Mouse (Mus musculus) liver, embryonic 15.5 days (tissue): ENCODE measurements around the gene Sec14l4. TPM values are rescaled to one million over a fixed set of nuclear protein-coding genes. Genes with fewer than 3 reads are reported as not detected.

ENCODE experiments used
- ATAC-seq: fragments of 200-750 bp; cut with Nextera tagmentation; 2 replicates; pipeline ENCODE4 v1.8.0; 2017; ENCODE audit warnings: moderate number of reproducible peaks, mild to moderate bottlenecking, moderate library complexity; ENCODE audit not compliant: insufficient read depth
- H3K27ac ChIP-seq: fragments of 300-500 bp; sonication (generic); replicated peaks from 2 replicates; pipeline ENCODE4 v1.5.1; 2015; ENCODE audit warnings: mild to moderate bottlenecking, inconsistent platforms
- H3K27me3 ChIP-seq: fragments of 300-500 bp; sonication (generic); 2 replicates; pipeline ENCODE4 v1.6.1; 2015; ENCODE audit warnings: mild to moderate bottlenecking, inconsistent platforms
- H3K36me3 ChIP-seq: fragments of 300-500 bp; sonication (generic); replicated peaks from 2 replicates; pipeline ENCODE4 v1.6.1; 2015; ENCODE audit warnings: moderate library complexity, mild to moderate bottlenecking, inconsistent platforms
- H3K4me1 ChIP-seq: fragments of 300-500 bp; sonication (generic); replicated peaks from 2 replicates; pipeline ENCODE4 v1.6.1; 2015; ENCODE audit warnings: inconsistent platforms
- H3K4me2 ChIP-seq: fragments of 300-500 bp; sonication (generic); 2 replicates; pipeline ENCODE4 v1.6.1; 2015; ENCODE audit warnings: moderate library complexity, mild to moderate bottlenecking, inconsistent platforms
- H3K4me3 ChIP-seq: fragments of 300-500 bp; sonication (generic); replicated peaks from 2 replicates; pipeline ENCODE4 v1.5.1; 2015; ENCODE audit warnings: mild to moderate bottlenecking, inconsistent platforms
- H3K9ac ChIP-seq: fragments of 300-500 bp; sonication (generic); 2 replicates; pipeline ENCODE4 v1.6.1; 2015; ENCODE audit warnings: moderate library complexity, mild to moderate bottlenecking, inconsistent platforms
- H3K9me3 ChIP-seq: fragments of 300-500 bp; sonication (generic); replicated peaks from 2 replicates; pipeline ENCODE4 v1.6.1; 2016; ENCODE audit warnings: inconsistent platforms
- WGBS: fragments of 180-500 bp; shearing (Covaris S2); methylation state at CpG from one replicate; pipeline ENCODE4 v1.1.7; 2015; ENCODE audit warnings: mixed read lengths; ENCODE audit not compliant: insufficient replicate concordance; 5-methylcytosine and 5-hydroxymethylcytosine counted together
- polyA plus RNA-seq: library from polyadenylated mRNA; unstranded; fragments of >200 nt; fragmentation: Nextera tagmentation; extraction: Ambion mirVana; gene quantifications from 2 replicates; pipeline ENCODE4 v1.2.1, GENCODE M21; 2015

The Sec14l4 gene
- polyA plus RNA-seq, 1 experiment from 2014 or later = 3.6 TPM

GRCm38 (mm10) chr11:4047766-4048165 is 16.5 kb downstream of the Sec14l4 start:
- no peak overlapping the region for H3K27ac ChIP-seq
- no peaks in the 10 kb centered on the region for H3K36me3 ChIP-seq
- no peak for ATAC-seq
- H3K4me1 ChIP-seq = no peaks in the 10 kb centered on the region
- no peak overlapping the region for H3K9ac ChIP-seq
- H3K9me3 ChIP-seq = no peaks in the 10 kb centered on the region
- 70% methylated on average over 2 of the region's 2 CpGs for WGBS
- H3K4me2 ChIP-seq = no peak overlapping the region
- H3K27me3 ChIP-seq = no peaks in the 10 kb centered on the region
- no peak overlapping the region for H3K4me3 ChIP-seq

DNA sequence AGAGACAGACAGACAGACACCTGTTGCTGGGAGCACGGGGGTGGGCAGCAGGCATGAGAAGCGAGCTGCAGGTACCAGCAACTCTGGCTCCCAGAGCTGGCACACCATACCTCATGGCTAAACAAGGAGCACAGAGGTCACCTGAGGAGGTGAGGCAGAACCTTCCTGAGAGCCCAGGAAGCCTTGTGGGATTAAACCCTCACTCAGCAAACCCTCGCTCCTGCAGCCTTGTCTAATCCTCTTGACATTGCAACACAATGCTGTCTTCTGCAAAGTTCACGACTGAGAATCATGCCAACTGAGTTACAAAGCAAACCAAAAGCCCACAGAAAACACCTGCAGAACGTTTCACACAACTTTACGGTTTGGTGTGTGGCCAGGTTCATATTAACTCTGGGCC is 17.2 kb downstream of the Sec14l4 start:
- no peak overlapping the region for H3K9ac ChIP-seq
- no peak overlapping the region for H3K27ac ChIP-seq
- no peaks in the 10 kb centered on the region for H3K27me3 ChIP-seq
- no peak for ATAC-seq
- no peak overlapping the region for H3K4me3 ChIP-seq
- no peaks in the 10 kb centered on the region for H3K36me3 ChIP-seq
- H3K9me3 ChIP-seq = no peaks in the 10 kb centered on the region
- WGBS = 61% methylated on average over 6 of the region's 6 CpGs
- H3K4me1 ChIP-seq = no peaks in the 10 kb centered on the region
- no peak overlapping the region for H3K4me2 ChIP-seq

GRCm38 (mm10) chr11:4053586-4053985 is 22.3 kb downstream of the Sec14l4 start:
- 21% methylated on average over 5 of the region's 5 CpGs for WGBS
- Histone ChIP-seq H3K4me2 (no peak overlapping the region), H3K27me3 (no peaks in the 10 kb centered on the region), H3K9me3 (no peaks in the 10 kb centered on the region), H3K4me1 (no peaks in the 10 kb centered on the region), H3K4me3 (no peak overlapping the region), H3K36me3 (no peaks in the 10 kb centered on the region), H3K27ac (no peak overlapping the region), H3K9ac (no peak overlapping the region)
- no peak for ATAC-seq

GRCm38 (mm10) chr11:4060866-4061575 is 29.8 kb downstream of the Sec14l4 start:
- Histone ChIP-seq H3K9me3 (no peaks in the 10 kb centered on the region), H3K27ac (no peak overlapping the region), H3K27me3 (no peaks in the 10 kb centered on the region), H3K4me2 (no peak overlapping the region), H3K9ac (no peak overlapping the region), H3K36me3 (no peaks in the 10 kb centered on the region), H3K4me3 (no peak overlapping the region), H3K4me1 (no peaks in the 10 kb centered on the region)
- WGBS = 55% methylated on average over 5 of the region's 5 CpGs
- ATAC-seq = no peak

- no peak for ATAC-seq
- Histone ChIP-seq H3K9ac (no peak overlapping the region), H3K27ac (no peak overlapping the region), H3K4me2 (no peak overlapping the region), H3K9me3 (no peaks in the 10 kb centered on the region), H3K36me3 (no peaks in the 10 kb centered on the region), H3K4me3 (no peak overlapping the region), H3K4me1 (no peaks in the 10 kb centered on the region), H3K27me3 (no peaks in the 10 kb centered on the region)
- 71% methylated on average over 4 of the region's 4 CpGs for WGBS
Measured at GRCm38 (mm10) chr11:4062523-4062922, 31.3 kb downstream of the Sec14l4 start.

DNA sequence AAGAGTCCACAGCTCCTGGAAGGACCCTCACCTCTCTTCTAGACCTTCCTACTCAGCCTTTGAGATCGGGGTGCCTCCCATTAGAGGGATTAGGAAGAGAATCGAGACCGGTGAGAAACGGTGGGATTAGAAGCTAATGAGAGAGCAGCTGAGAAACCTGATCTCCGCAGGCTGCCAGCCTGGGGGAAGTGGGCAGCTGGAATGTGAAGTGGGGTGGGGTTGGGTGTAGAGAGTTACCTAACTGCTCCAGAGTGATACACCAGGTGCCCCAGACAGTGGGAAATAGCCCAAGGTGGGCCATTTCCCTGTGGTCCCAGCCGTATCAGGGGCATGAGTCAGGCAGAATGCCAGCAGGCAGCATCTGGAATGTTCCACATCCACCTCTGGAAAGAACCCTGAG is 31.7 kb downstream of the Sec14l4 start:
- Histone ChIP-seq H3K27ac (no peak overlapping the region), H3K9me3 (no peaks in the 10 kb centered on the region), H3K4me2 (no peak overlapping the region), H3K4me1 (no peaks in the 10 kb centered on the region), H3K4me3 (no peak overlapping the region), H3K36me3 (no peaks in the 10 kb centered on the region), H3K9ac (no peak overlapping the region), H3K27me3 (no peaks in the 10 kb centered on the region)
- no peak for ATAC-seq
- WGBS = 36% methylated on average over 6 of the region's 6 CpGs

DNA sequence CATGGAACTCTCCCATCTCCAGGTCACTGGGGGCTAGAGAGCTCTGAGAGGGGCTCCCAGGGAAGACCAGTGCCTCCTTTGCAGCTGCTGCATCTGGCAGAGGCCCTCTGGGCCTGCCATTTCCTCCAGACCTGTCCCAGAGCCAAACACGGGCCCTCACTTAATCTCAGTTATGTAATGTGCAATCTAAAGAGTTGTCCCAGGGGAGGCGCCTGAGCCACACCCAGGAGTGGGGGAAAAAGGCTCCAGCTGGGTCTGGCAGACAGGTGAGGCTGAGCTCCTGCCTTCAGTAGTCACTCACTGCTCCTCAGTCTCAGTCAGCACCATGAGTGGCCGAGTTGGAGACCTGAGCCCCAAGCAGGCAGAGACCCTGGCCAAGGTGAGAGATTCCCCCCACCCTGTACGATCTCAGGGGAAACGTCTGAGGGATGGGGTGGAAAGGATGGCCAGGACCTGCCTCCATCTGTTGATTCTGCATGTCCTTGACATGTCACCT is 33.4 kb downstream of the Sec14l4 start, which contains the start of gene Sec14l3:
TSS of gene Sec14l3 (plus strand) at position 215 of the 496 bp plus-strand sequence.
- 38% methylated on average over 5 of the region's 5 CpGs for WGBS
- H3K4me3 ChIP-seq = no peak within 1 kb of the TSS
- ATAC-seq = no peak
- H3K9ac ChIP-seq = no peak within 1 kb of the TSS
- no peaks in the 10 kb centered on the region for H3K9me3 ChIP-seq
- H3K27ac ChIP-seq = no peak within 1 kb of the TSS
- no peak within 1 kb of the TSS for H3K4me2 ChIP-seq
- no peaks in the 10 kb centered on the region for H3K4me1 ChIP-seq
- H3K27me3 ChIP-seq = no peaks in the 10 kb centered on the region
- H3K36me3 ChIP-seq = no peaks in the 10 kb centered on the region

DNA sequence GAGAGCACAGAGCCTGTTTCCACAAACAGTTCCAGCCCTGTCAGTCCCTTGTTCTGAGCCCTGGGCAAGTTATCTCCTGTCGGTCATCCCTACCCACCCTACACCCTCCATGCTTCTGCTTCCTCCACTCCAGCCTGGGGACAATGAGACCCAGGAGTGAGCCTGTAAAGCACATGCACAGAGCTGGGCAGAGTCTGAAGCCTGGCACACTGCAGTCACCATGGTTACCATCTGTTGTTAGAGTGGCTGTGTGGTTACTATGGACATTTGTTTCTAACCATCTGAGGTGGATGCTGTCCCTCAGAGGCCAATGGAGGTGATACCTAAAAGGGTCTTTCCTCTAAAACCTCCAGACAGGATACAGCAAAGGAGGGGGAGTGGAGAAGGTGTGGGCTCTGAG is 38.4 kb downstream of the Sec14l4 start:
- H3K4me1 ChIP-seq = no peaks in the 10 kb centered on the region
- H3K9ac ChIP-seq = no peak overlapping the region
- no peaks in the 10 kb centered on the region for H3K9me3 ChIP-seq
- H3K27ac ChIP-seq = no peak overlapping the region
- ATAC-seq = no peak
- 46% methylated on average over 1 of the region's 1 CpGs for WGBS
- H3K27me3 ChIP-seq = no peaks in the 10 kb centered on the region
- no peak overlapping the region for H3K4me3 ChIP-seq
- no peaks in the 10 kb centered on the region for H3K36me3 ChIP-seq
- H3K4me2 ChIP-seq = no peak overlapping the region

GRCm38 (mm10) chr11:4076633-4077032 is 45.4 kb downstream of the Sec14l4 start:
- H3K4me2 ChIP-seq = no peak overlapping the region
- H3K4me3 ChIP-seq = no peak overlapping the region
- no peak overlapping the region for H3K9ac ChIP-seq
- H3K27me3 ChIP-seq = no peaks in the 10 kb centered on the region
- WGBS = 11% methylated on average over 8 of the region's 8 CpGs
- H3K36me3 ChIP-seq = no peaks in the 10 kb centered on the region
- H3K4me1 ChIP-seq = no peaks in the 10 kb centered on the region
- no peak for ATAC-seq
- H3K27ac ChIP-seq = no peak overlapping the region
- no peaks in the 10 kb centered on the region for H3K9me3 ChIP-seq

DNA sequence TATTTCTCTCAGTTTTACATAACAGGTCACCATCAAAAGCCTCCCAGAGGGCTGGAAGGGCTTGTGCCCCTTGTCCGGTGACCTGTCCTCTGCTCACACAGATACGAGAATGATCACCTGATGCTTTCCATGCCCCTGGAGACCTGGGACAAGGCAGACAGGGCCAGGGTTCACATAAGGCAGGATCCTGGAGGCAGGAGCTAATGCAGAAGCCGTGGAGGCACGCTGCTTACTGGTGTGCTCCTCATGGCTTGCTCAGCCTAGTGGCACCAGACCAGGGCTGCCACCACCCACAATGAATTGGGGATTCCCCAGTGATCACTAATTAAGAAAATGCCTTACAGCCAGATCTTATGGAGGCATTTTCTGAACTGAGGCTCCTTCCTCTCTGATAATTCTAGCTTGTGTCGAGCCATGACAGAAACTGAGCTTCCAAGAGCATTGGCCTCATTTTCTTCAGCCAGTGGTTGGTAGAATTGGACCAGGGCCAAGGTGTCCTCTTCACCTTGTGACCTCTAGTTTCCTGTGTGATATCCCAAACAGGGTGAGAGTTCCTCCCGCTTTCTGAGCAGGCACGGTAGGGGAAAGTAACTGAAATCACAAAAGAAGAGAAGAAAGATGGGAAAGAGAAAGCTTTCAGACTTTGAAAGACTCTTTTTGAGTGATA is 47.1 kb downstream of the Sec14l4 start:
- Histone ChIP-seq H3K4me3 (no peak overlapping the region), H3K4me2 (no peak overlapping the region), H3K4me1 (no peaks in the 10 kb centered on the region), H3K36me3 (no peaks in the 10 kb centered on the region), H3K9me3 (no peaks in the 10 kb centered on the region), H3K27me3 (no peaks in the 10 kb centered on the region), H3K27ac (no peak overlapping the region), H3K9ac (no peak overlapping the region)
- 56% methylated on average over 7 of the region's 7 CpGs for WGBS
- ATAC-seq = no peak

- ATAC-seq = no peak
- 8% methylated on average over 4 of the region's 4 CpGs for WGBS
- no peak overlapping the region for H3K4me2 ChIP-seq
Measured at GRCm38 (mm10) chr11:4080219-4080618, 49.0 kb downstream of the Sec14l4 start.

More at GRCm38 (mm10) chr11:4080219-4080618, 49.0 kb downstream of the Sec14l4 start:
- no peaks in the 10 kb centered on the region for H3K9me3 ChIP-seq
- H3K27ac ChIP-seq = no peak overlapping the region
- H3K27me3 ChIP-seq = no peaks in the 10 kb centered on the region
- no peak overlapping the region for H3K4me3 ChIP-seq
- H3K36me3 ChIP-seq = no peaks in the 10 kb centered on the region
- no peak overlapping the region for H3K9ac ChIP-seq
- no peaks in the 10 kb centered on the region for H3K4me1 ChIP-seq
